Mouse (Mus musculus): ENCODE measurements around the gene Lin7a.

GRCm38 (mm10) chr10:107245531-107245840, 26.0 kb upstream of the Lin7a start:
- TF ChIP-seq TCF12 (IDR thresholded peaks at IDR 0.05; ENCODE audit: low read depth, low read length), result no peak
- TF ChIP-seq POLR2A (IDR thresholded peaks at IDR 0.05; ENCODE audit: low read depth, low read length), result no peak
- no peak for TF ChIP-seq CTCF (conservative IDR thresholded peaks at IDR 0.05 in 1 of 2, IDR thresholded peaks at IDR 0.05 in 1 of 2; ENCODE audit: low read depth in 2 of 2, low read length in 2 of 2)
- TF ChIP-seq BHLHE40 (IDR thresholded peaks at IDR 0.05; ENCODE audit: low read depth, low read length), result no peak
- TF ChIP-seq RCOR1 (conservative IDR thresholded peaks at IDR 0.05; ENCODE audit: low read depth, low read length), result no peak
- TF ChIP-seq HCFC1 (IDR thresholded peaks at IDR 0.05; ENCODE audit: low read depth, low read length), result no peak
- TF ChIP-seq PAX5 (IDR thresholded peaks at IDR 0.05; ENCODE audit: low read length), result no peak
- TF ChIP-seq USF1 (IDR thresholded peaks at IDR 0.05; ENCODE audit: low read depth, low read length), result no peak
- no peak for TF ChIP-seq GABPA (IDR thresholded peaks at IDR 0.05; ENCODE audit: insufficient replicate concordance, low read depth, low read length)
- no peak for TF ChIP-seq JUN (IDR thresholded peaks at IDR 0.05; ENCODE audit: insufficient read depth, low read depth, low read length)
- no peak for TF ChIP-seq E2F4 (IDR thresholded peaks at IDR 0.05; ENCODE audit: insufficient replicate concordance, low read depth, low read length)
- TF ChIP-seq ZKSCAN1 (IDR thresholded peaks at IDR 0.05; ENCODE audit: borderline replicate concordance, low read depth, low read length), result no peak
- TF ChIP-seq EP300 (IDR thresholded peaks at IDR 0.05; ENCODE audit: low read length), result no peak
